Mouse (Mus musculus): ENCODE measurements around the gene Flywch2.

Flywch2 gene

GRCm38 (mm10) chr17:23748631-23749391 is 37.1 kb downstream of the Flywch2 start:
- DNase-seq (ENCODE audit: low spot score), result no peak

GRCm38 (mm10) chr17:23748026-23748425 is 37.9 kb downstream of the Flywch2 start:
- DNase-seq (ENCODE audit: low spot score), result no peak

- no peak for DNase-seq (ENCODE audit: low spot score)
Observed at GRCm38 (mm10) chr17:23747471-23747870, 38.4 kb downstream of the Flywch2 start.

GRCm38 (mm10) chr17:23746767-23747166 is 39.1 kb downstream of the Flywch2 start:
- no peak for DNase-seq (ENCODE audit: low spot score)

GRCm38 (mm10) chr17:23746311-23746710 is 39.6 kb downstream of the Flywch2 start:
- DNase-seq (ENCODE audit: low spot score), result no peak

- no peak for DNase-seq (ENCODE audit: low spot score)
Observed at GRCm38 (mm10) chr17:23745301-23746251, 40.3 kb downstream of the Flywch2 start, which contains the start of gene Kremen2. Kremen2 (minus strand) TSS chr17:23745833.

GRCm38 (mm10) chr17:23744651-23745050 is 41.2 kb downstream of the Flywch2 start:
- no peak for DNase-seq (ENCODE audit: low spot score)

GRCm38 (mm10) chr17:23744076-23744475 is 41.8 kb downstream of the Flywch2 start:
- DNase-seq (ENCODE audit: low spot score), result no peak

GRCm38 (mm10) chr17:23742941-23743340 is 42.9 kb downstream of the Flywch2 start:
- DNase-seq (ENCODE audit: low spot score), result no peak

GRCm38 (mm10) chr17:23742210-23742793 is 43.6 kb downstream of the Flywch2 start:
- DNase-seq (ENCODE audit: low spot score), result no peak

GRCm38 (mm10) chr17:23741359-23742209 is 44.3 kb downstream of the Flywch2 start:
- DNase-seq (ENCODE audit: low spot score), result no peak

GRCm38 (mm10) chr17:23740598-23741021 is 45.3 kb downstream of the Flywch2 start, which contains the start of gene Paqr4:
Paqr4 (minus strand) TSS chr17:23740867.
- no peak for DNase-seq (ENCODE audit: low spot score)

- peak; percentile 90 for DNase-seq (ENCODE audit: low spot score)
Observed at GRCm38 (mm10) chr17:23740136-23740584, 45.7 kb downstream of the Flywch2 start.

- DNase-seq (ENCODE audit: low spot score), result no peak
Observed at GRCm38 (mm10) chr17:23739202-23740135, 46.4 kb downstream of the Flywch2 start.

- no peak for DNase-seq (ENCODE audit: low spot score)
Observed at GRCm38 (mm10) chr17:23738836-23739201, 47.1 kb downstream of the Flywch2 start.

GRCm38 (mm10) chr17:23737493-23738445 is 48.1 kb downstream of the Flywch2 start:
- no peak for DNase-seq (ENCODE audit: low spot score)

- DNase-seq (ENCODE audit: low spot score), result no peak
Observed at GRCm38 (mm10) chr17:23734341-23734740, 51.5 kb downstream of the Flywch2 start.

- no peak for DNase-seq (ENCODE audit: low spot score)
Observed at GRCm38 (mm10) chr17:23730441-23730840, 55.4 kb downstream of the Flywch2 start.

All from left cerebral cortex, adult 11 months (tissue).